Mouse (Mus musculus) liver, adult 2 months (tissue): ENCODE measurements at regions not wholly inside any gene's neighbourhood (a gene's known extent, or its start where the extent isn't known, plus 50 kb on each side); places are given as distances from the start of the nearest gene placed in this dataset.

ENCODE experiments used
- DNase-seq: peaks from one replicate; pipeline ENCODE4 v3.0.0-alpha.2; 2011; ENCODE audit warnings: low read depth, low spot score; ENCODE audit errors: extremely low read depth
- H3K27ac ChIP-seq: fragments of 200-500 bp; replicated peaks from 2 replicates; pipeline ENCODE4 v1.5.1; 2012; ENCODE audit warnings: low read depth, mild to moderate bottlenecking, control low read depth, inconsistent platforms, low read length; ENCODE audit not compliant: insufficient read depth
- H3K27me3 ChIP-seq: fragments of 200-500 bp; 2 replicates; pipeline ENCODE4 v1.6.1; 2012; ENCODE audit warnings: mild to moderate bottlenecking, moderate library complexity, low read length, inconsistent platforms; ENCODE audit not compliant: control insufficient read depth, insufficient read depth
- H3K36me3 ChIP-seq: fragments of 200-500 bp; 2 replicates; pipeline ENCODE4 v1.6.1; 2012; ENCODE audit warnings: low read length, inconsistent platforms; ENCODE audit not compliant: control insufficient read depth, insufficient read depth
- H3K4me1 ChIP-seq: fragments of 200-500 bp; 2 replicates; pipeline ENCODE4 v1.6.1; 2011; ENCODE audit warnings: low read length; ENCODE audit not compliant: control insufficient read depth, insufficient read depth
- H3K4me3 ChIP-seq: fragments of 200-500 bp; 2 replicates; pipeline ENCODE4 v1.5.1; 2011; ENCODE audit warnings: low read depth, mild to moderate bottlenecking, control low read depth, low read length, moderate library complexity; ENCODE audit not compliant: insufficient read depth
- H3K79me2 ChIP-seq: fragments of 200-500 bp; 2 replicates; pipeline ENCODE4 v1.6.1; 2012; ENCODE audit warnings: inconsistent platforms, mild to moderate bottlenecking, low read length, moderate library complexity; ENCODE audit not compliant: control insufficient read depth, insufficient read depth
- H3K9ac ChIP-seq: fragments of 200-500 bp; 2 replicates; pipeline ENCODE4 v1.6.1; 2012; ENCODE audit warnings: low read depth, mild to moderate bottlenecking, control low read depth, inconsistent platforms, low read length
- CTCF ChIP-seq: fragments of 200-500 bp; IDR thresholded peaks from 2 replicates; pipeline ENCODE4 v1.5.1; 2011; ENCODE audit warnings: low read depth, low read length, control low read depth
- POLR2A ChIP-seq: fragments of 200-500 bp; IDR thresholded peaks from 2 replicates; pipeline ENCODE4 v1.6.1; 2011; ENCODE audit warnings: low read length, control low read depth; ENCODE audit not compliant: insufficient read depth; ENCODE audit errors: extremely low read depth
- WGBS: fragments of 180-500 bp; shearing (Covaris S2); methylation state at CpG from one replicate; pipeline ENCODE4 v1.1.7; 2018; 5-methylcytosine and 5-hydroxymethylcytosine counted together

DNA sequence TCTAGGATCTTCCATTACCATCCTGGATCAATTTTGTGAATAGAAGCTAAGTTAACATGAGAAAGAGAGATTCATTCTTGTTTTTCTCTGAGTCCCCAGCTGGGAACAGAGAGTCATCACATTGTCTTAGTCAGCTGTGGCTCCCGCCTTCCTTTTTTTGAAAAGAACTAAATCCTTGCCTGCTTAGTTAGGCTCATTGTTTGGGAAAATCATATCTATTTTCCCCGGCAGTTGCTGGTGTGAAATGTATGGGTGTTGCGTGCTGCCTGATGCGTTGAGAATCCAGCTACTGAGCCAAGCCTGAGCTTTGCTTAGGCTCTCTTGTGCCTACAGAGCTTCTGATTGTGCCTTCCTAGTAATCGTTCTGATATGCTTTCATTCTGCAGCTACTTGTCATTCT lies 66.3 kb downstream of the Fam50b start:
- no peak overlapping the region for H3K9ac ChIP-seq
- no peaks in the 10 kb centered on the region for H3K36me3 ChIP-seq
- H3K79me2 ChIP-seq: no peaks in the 10 kb centered on the region
- no peak for TF ChIP-seq POLR2A
- no peak for TF ChIP-seq CTCF
- H3K4me3 ChIP-seq: no peak overlapping the region
- WGBS: 90% methylated on average over 5 of the region's 5 CpGs
- no peaks in the 10 kb centered on the region for H3K4me1 ChIP-seq
- DNase-seq: no peak
- H3K27ac ChIP-seq: no peak overlapping the region
- no peaks in the 10 kb centered on the region for H3K27me3 ChIP-seq

DNA sequence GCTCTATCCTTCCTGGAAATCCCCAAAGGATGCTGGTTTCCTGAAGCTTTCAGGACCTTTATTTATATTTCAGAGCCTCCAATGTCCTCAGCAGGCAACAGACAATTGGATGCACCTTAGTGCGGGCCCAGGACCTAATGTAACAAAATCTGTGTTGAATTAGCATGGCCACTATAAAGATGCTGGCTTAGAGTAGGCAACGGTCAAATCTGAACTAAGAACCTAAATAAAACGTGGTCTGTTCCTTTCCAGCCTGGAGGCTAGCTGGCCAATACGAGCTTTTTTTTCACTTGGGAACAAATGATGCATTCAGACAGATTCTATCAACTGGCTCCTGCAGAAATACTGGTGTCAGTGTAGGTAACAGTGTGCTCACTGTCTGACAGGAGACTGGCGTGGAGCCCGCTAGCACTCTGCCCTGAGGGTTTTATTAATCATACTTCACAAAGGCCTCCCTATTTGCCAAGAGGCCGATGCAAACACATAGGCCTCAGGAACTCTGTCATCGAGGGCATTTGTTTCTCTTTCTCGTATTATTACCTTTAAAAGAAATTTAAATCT lies 68.5 kb upstream of the Prpf4b start:
- no peaks in the 10 kb centered on the region for H3K4me1 ChIP-seq
- no peak for TF ChIP-seq POLR2A
- no peak for TF ChIP-seq CTCF
- 85% methylated on average over 9 of the region's 9 CpGs for WGBS
- H3K9ac ChIP-seq: no peak overlapping the region
- H3K36me3 ChIP-seq: no peaks in the 10 kb centered on the region
- DNase-seq: no peak
- no peaks in the 10 kb centered on the region for H3K27me3 ChIP-seq
- no peaks in the 10 kb centered on the region for H3K79me2 ChIP-seq
- no peak overlapping the region for H3K27ac ChIP-seq
- no peak overlapping the region for H3K4me3 ChIP-seq

DNA sequence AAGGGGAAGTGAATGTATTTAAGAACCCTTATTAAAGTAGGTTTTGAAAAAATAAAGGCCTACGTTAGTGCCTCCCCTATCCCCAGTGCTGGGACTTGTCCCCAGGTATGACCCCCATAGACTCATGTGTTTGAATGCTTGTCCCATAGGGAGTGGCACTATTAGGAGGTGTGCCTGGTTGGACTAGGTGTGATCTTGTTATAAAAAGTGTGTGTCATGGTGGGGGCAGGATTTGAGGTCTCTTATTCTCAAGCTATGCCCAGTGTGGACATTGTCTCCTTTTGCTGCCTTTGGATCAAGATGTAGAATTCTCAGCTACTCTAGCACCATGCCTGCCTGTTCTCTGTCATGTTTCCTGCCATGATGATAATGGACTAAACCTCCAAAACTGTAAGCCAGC lies 65.6 kb upstream of the Prpf4b start:
- Histone ChIP-seq H3K79me2 (no peaks in the 10 kb centered on the region), H3K4me3 (no peak overlapping the region), H3K27me3 (no peaks in the 10 kb centered on the region), H3K4me1 (peaks cover under 1% of the 10 kb centered on the region; the same call in 1 of the 2 replicates), H3K36me3 (no peaks in the 10 kb centered on the region), H3K27ac (no peak overlapping the region), H3K9ac (no peak overlapping the region)
- TF ChIP-seq CTCF (no peak), POLR2A (no peak)
- WGBS: 95% methylated on average over 1 of the region's 1 CpGs
- DNase-seq: no peak

DNA sequence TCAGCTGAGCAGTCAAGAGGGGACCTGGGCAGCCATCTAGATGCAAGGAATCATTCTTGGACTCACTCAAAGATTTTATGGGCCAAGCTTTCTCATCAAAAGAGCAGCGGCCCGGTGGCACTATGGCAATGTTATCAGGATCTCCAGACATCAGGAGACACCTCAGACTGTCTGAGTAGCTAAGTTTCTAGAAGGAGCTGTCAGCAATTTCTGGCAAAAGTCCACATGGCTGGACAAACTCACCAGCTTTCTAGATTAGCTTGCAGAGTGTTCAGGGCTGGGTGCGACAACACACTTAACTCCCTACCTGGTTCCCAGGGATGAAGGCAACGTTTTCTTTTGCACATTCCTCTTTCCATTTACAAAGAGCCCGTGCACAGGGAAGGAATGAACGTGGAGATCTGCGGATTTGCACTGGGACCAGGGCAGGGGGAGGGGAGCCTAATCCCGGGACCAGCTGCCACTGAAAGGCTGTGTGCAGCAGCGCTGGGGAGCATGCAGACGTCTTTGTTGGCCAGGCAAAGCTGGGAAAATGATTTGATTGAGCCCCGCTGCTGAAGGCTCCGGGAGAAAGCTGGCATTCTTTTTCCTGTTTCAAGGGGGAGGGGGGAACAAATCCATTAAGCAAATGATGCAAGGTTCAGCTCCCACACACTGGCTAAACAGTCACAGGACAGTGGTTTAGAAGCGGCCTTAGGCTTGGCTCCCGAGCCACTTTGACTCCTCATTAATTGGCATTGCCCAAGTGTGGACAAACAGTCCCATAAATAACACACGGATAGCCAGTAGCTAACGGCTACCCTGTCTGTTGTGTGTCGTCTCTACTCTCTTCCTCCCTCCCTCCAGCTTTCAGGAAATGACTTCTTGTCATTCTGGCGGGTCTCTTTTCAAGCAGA lies 60.7 kb upstream of the Prpf4b start:
- no peak overlapping the region for H3K9ac ChIP-seq
- DNase-seq: peak; percentile 45
- peaks cover 4% of the 10 kb centered on the region for H3K4me1 ChIP-seq
- no peaks in the 10 kb centered on the region for H3K36me3 ChIP-seq
- no peak overlapping the region for H3K4me3 ChIP-seq
- TF ChIP-seq POLR2A: no peak
- no peak for TF ChIP-seq CTCF
- no peaks in the 10 kb centered on the region for H3K27me3 ChIP-seq
- H3K27ac ChIP-seq: no peak overlapping the region
- 27% methylated on average over 18 of the region's 18 CpGs for WGBS
- H3K79me2 ChIP-seq: no peaks in the 10 kb centered on the region

DNA sequence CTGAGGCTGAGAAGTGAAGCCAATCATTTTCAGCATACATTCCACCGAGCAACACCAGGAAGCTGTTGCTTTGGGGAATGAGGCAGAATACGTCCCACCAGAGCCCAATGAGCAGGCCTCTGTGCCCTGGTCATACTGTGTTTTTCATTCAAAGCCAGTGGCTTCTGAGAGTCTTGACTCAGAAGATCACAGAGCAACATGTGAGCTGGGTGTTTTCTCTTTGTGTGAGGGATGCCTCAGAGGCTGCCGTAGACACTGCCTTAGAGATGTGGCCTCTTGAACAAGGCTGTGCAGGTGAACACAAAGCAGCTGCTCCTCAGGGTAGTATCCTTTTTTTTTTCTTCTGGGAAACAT lies 60.1 kb upstream of the Prpf4b start:
- Histone ChIP-seq H3K79me2 (no peaks in the 10 kb centered on the region), H3K36me3 (no peaks in the 10 kb centered on the region)

DNA sequence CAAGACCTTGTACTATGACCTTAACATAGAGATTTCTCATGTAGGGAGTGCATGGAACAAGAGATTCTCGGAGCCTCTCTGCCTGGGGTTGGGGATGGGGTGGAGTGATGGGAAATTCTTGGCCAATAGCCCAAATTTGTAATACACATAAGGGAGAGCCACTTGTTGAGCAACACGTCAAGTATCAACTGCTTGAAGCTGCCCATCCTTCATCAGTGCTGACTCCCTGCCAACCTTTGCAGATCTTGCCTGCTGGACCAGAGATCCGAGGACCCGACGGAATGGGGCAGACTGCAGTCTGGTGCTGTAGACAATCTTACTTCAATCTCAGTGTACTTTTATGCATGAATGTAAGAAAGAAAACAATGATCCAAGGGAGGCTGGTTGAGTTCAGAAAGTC lies 56.9 kb upstream of the Prpf4b start:
- Histone ChIP-seq H3K4me1 (peaks cover 4% of the 10 kb centered on the region), H3K27me3 (no peaks in the 10 kb centered on the region), H3K4me3 (no peak overlapping the region), H3K9ac (no peak overlapping the region), H3K36me3 (no peaks in the 10 kb centered on the region), H3K27ac (no peak overlapping the region), H3K79me2 (no peaks in the 10 kb centered on the region)
- DNase-seq: no peak
- WGBS: 75% methylated on average over 5 of the region's 5 CpGs
- TF ChIP-seq POLR2A (no peak), CTCF (no peak)

More for the DNA sequence above, 60.1 kb upstream of the Prpf4b start:
- Histone ChIP-seq H3K27me3 (no peaks in the 10 kb centered on the region), H3K4me1 (peaks cover 4% of the 10 kb centered on the region), H3K4me3 (no peak overlapping the region), H3K27ac (no peak overlapping the region), H3K9ac (no peak overlapping the region)
- TF ChIP-seq POLR2A (no peak), CTCF (no peak)
- no peak for DNase-seq
- WGBS: 70% methylated on average over 3 of the region's 3 CpGs
